Mouse (Mus musculus): Measurements from ENCODE around the gene Zfp157. TPM values are rescaled to one million over a fixed set of nuclear protein-coding genes. Genes with fewer than 3 reads are reported as not detected.
"Not testable (repeated sequence)": the region's sequence is repeated elsewhere in the genome, so short reads cannot be mapped to it uniquely, and the experiment has no call there.

Zfp157 gene
- total RNA-seq (2021), result 1 to 10 TPM; 5.5 to 8.1 TPM
- long read RNA-seq, experiment 1, full-length matches to known transcripts, result 4 of 4 reads
- long read RNA-seq, experiment 1, partial matches to known transcripts, result 0 of 4 reads
- long read RNA-seq, experiment 1, other reads (novel, unspliced or antisense), result 0 of 4 reads
- long read RNA-seq, experiment 2, full-length matches to known transcripts, result 1 of 1 reads
- long read RNA-seq, experiment 2, partial matches to known transcripts, result 0 of 1 reads
- long read RNA-seq, experiment 2, other reads (novel, unspliced or antisense), result 0 of 1 reads

DNA sequence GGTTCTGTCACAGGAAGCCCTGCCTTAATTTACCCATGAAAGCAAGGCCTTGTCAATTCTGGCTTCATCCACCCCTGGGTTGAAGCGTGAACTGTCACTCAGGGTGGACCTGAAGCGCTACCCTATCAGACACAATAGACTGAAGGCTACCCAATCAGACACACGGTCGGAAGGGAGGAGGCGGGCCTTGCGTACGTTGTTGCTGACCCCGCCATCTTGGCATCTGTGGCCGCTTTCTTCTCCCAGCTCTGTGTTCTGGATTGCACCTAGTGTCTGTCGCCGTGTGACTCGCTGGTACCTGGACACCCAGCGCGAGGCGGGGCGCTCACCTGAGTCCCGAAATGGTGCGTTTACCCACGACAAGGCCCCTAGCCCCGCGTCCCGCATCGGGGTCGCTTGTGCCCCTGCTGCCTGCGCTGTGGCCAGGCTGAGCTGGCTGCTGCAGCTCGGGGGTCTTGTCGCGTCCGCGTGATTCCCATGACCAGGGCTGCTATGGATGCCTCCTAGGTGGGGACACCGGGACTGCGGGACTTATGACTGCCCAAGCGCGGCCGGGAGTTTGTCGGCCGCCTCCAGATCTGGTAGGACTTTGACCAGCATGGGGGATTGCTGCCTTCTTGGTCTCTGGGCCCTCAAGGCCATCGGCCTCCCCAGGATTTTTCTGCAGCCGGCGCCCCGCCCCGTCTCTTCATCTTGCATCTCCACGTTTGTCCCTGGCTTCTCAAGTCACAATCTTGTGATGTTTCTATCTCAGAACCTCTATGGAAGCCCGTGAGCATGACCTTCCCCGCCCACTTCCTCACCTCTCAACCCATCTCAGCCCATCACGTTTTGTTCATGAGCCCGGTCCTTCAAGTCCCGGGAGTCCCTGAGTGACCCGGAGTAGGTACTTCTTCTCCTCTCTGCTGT is at the start of gene Zfp157:
Gene Zfp157, plus strand, starts transcription at position 183 of the 909 bp plus-strand sequence.
- DNase-seq, result peak; percentile 83 to 90

GRCm38 (mm10) chr5:138397795-138398337 is 43.4 kb upstream of the Zfp157 start:
- no peak for DNase-seq

GRCm38 (mm10) chr5:138400431-138400830 is 40.8 kb upstream of the Zfp157 start:
- not testable (repeated sequence) for DNase-seq

DNA sequence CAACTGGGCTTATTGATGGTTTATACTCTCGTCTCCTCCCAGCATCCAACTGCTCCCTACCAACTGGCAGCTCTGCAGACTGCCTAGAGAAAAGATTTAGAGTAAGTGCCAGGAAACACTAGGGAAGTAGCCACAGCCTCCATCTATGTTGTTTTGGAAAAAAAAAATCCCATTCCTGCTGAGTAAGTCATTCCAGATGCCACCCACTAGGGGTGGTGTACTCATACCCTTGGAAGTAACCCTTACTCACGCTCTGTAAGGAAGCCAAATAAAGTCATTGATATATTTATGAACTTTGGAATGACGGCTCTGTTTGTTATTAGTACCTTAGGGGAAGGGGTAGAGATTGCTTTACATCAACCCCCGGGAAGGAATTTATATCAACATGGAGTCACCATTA is 17.1 kb downstream of the Zfp157 start:
- no peak for DNase-seq

DNA sequence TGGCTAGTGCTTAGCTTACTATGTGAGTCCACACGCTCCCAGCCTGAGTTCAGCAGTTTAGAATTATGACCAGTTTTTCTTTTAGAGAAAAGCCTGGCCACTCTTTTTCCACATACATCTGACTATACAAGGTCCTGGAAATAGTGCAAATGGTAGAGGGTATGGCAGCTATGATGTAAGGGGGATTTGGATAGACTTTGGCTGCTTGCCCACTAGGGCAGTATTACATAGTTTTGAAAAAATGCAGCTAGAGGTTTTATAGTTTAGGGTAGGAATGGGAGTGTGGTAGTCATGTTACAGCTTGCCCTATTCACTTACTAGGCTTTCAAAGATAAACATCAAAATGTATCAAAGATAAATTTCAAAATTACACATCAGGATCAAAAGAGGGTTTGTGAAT is 17.8 kb downstream of the Zfp157 start:
- DNase-seq, result no peak

- peak; percentile 65 to 66 for DNase-seq
Measured at GRCm38 (mm10) chr5:138473601-138474000, 32.3 kb downstream of the Zfp157 start.

- DNase-seq, result not testable (repeated sequence)
Measured at GRCm38 (mm10) chr5:138504548-138504947, 63.3 kb downstream of the Zfp157 start.

Other genes with a start within 250 kb of the Zfp157 start
- gene Mblac1, start 247.2 kb upstream of the Zfp157 start, total RNA-seq (2021), result 1 to 10 TPM; 8.5 to 9.2 TPM
- gene Nxpe5, start 215.6 kb upstream of the Zfp157 start, total RNA-seq (2021), result under 1 TPM; 0.26 to 0.43 TPM
- gene Lamtor4, start 186.0 kb upstream of the Zfp157 start, total RNA-seq (2021), result 10 to 100 TPM; 76.3 to 99.9 TPM
- 10 to 100 TPM; 20.6 to 30.4 TPM for gene BC037034, start 177.4 kb upstream of the Zfp157 start, total RNA-seq (2021)
- under 1 TPM in 1 of 2 experiments, not detected in 1; 0.17 TPM for gene Gal3st4, start 168.6 kb upstream of the Zfp157 start, total RNA-seq (2021)
- not detected for gene Gm43720, start 161.5 kb upstream of the Zfp157 start, total RNA-seq (2021)
- gene Gpc2, start 161.5 kb upstream of the Zfp157 start, total RNA-seq (2021), result under 1 TPM; 0.26 to 0.36 TPM
- gene Stag3, start 161.2 kb upstream of the Zfp157 start, total RNA-seq (2021), result not detected
- gene Pvrig, start 99.5 kb upstream of the Zfp157 start, total RNA-seq (2021), result under 1 TPM in 1 of 2 experiments, not detected in 1; 0.36 TPM
- gene 1700123K08Rik, start 123.2 kb downstream of the Zfp157 start, total RNA-seq (2021), result not detected
- 10 to 100 TPM; 18.7 to 20.8 TPM for gene Zfp68, start 178.3 kb downstream of the Zfp157 start, total RNA-seq (2021)
- gene A430033K04Rik, start 181.4 kb downstream of the Zfp157 start, total RNA-seq (2021), result 1 to 10 TPM; 4.0 to 4.1 TPM